Mouse (Mus musculus) hindbrain, embryonic 15.5 days (tissue): ENCODE measurements around the gene Cacna2d2. TPM values are rescaled to one million over a fixed set of nuclear protein-coding genes. Genes with fewer than 3 reads are reported as not detected.

Source experiments
- ATAC-seq: fragments of 200-750 bp; cut with Nextera tagmentation; 2 replicates; pipeline ENCODE4 v1.8.0; 2017; ENCODE audit warnings: low read depth, moderate number of reproducible peaks, moderate TSS enrichment; ENCODE audit not compliant: low FRiP score
- H3K27ac ChIP-seq: fragments of 300-500 bp; sonication (generic); replicated peaks from 2 replicates; pipeline ENCODE4 v1.5.1; 2015; ENCODE audit warnings: mild to moderate bottlenecking, inconsistent platforms
- H3K27me3 ChIP-seq: fragments of 300-500 bp; sonication (generic); 2 replicates; pipeline ENCODE4 v1.6.1; 2015; ENCODE audit warnings: control low read depth, inconsistent platforms
- H3K36me3 ChIP-seq: fragments of 300-500 bp; sonication (generic); 2 replicates; pipeline ENCODE4 v1.6.1; 2015; ENCODE audit warnings: control low read depth, inconsistent platforms
- H3K4me1 ChIP-seq: fragments of 300-500 bp; sonication (generic); replicated peaks from 2 replicates; pipeline ENCODE4 v1.6.1; 2015; ENCODE audit warnings: control low read depth, inconsistent platforms
- H3K4me2 ChIP-seq: fragments of 300-500 bp; sonication (generic); 2 replicates; pipeline ENCODE4 v1.6.1; 2015; ENCODE audit warnings: moderate library complexity, mild to moderate bottlenecking, inconsistent platforms
- H3K4me3 ChIP-seq: fragments of 300-500 bp; sonication (generic); 2 replicates; pipeline ENCODE4 v1.5.1; 2015; ENCODE audit warnings: mild to moderate bottlenecking, inconsistent platforms
- H3K9ac ChIP-seq: fragments of 300-500 bp; sonication (generic); 2 replicates; pipeline ENCODE4 v1.6.1; 2015; ENCODE audit warnings: inconsistent platforms
- H3K9me3 ChIP-seq: fragments of 300-500 bp; sonication (generic); 2 replicates; pipeline ENCODE4 v1.6.1; 2016; ENCODE audit warnings: control low read depth, inconsistent platforms
- WGBS: fragments of 180-500 bp; shearing (Covaris S2); methylation state at CpG from one replicate; pipeline ENCODE4 v1.1.7; 2015; 5-methylcytosine and 5-hydroxymethylcytosine counted together
- polyA plus RNA-seq: library from polyadenylated mRNA; unstranded; fragments of >200 nt; fragmentation: Nextera tagmentation; extraction: Ambion mirVana; gene quantifications from 2 replicates; pipeline ENCODE4 v1.2.1, GENCODE M21; 2015

The Cacna2d2 gene
- polyA plus RNA-seq, 1 experiment from 2014 or later: 10.7 TPM

GRCm38 (mm10) chr9:107534408-107535202 lies 135.2 kb downstream of the Cacna2d2 start:
- WGBS: 1% methylated on average over 40 of the region's 40 CpGs
- Histone ChIP-seq H3K4me1 (peaks cover 40% of the 10 kb centered on the region), H3K9me3 (no peaks in the 10 kb centered on the region), H3K4me3 (peak overlapping the region; percentile 80), H3K27me3 (no peaks in the 10 kb centered on the region), H3K27ac (peak overlapping the region; percentile 83), H3K9ac (peak overlapping the region; percentile 84), H3K4me2 (peak overlapping the region; percentile 99), H3K36me3 (peaks cover 23% of the 10 kb centered on the region)
- peak; percentile 2; the same call in 1 of the 2 replicates for ATAC-seq

GRCm38 (mm10) chr9:107538231-107538630 lies 138.8 kb downstream of the Cacna2d2 start:
- no peak for ATAC-seq
- no peaks in the 10 kb centered on the region for H3K9me3 ChIP-seq
- no peak overlapping the region for H3K9ac ChIP-seq
- H3K4me1 ChIP-seq: peaks cover 64% of the 10 kb centered on the region
- H3K27ac ChIP-seq: no peak overlapping the region
- no peak overlapping the region for H3K4me2 ChIP-seq
- peaks cover 29% of the 10 kb centered on the region for H3K36me3 ChIP-seq
- no peaks in the 10 kb centered on the region for H3K27me3 ChIP-seq
- 87% methylated on average over 7 of the region's 7 CpGs for WGBS
- H3K4me3 ChIP-seq: no peak overlapping the region

GRCm38 (mm10) chr9:107538711-107539110 lies 139.3 kb downstream of the Cacna2d2 start:
- no peak for ATAC-seq
- no peak overlapping the region for H3K4me2 ChIP-seq
- H3K9ac ChIP-seq: no peak overlapping the region
- peaks cover 61% of the 10 kb centered on the region for H3K4me1 ChIP-seq
- WGBS: 91% methylated on average over 3 of the region's 3 CpGs
- no peak overlapping the region for H3K27ac ChIP-seq
- H3K27me3 ChIP-seq: no peaks in the 10 kb centered on the region
- H3K36me3 ChIP-seq: peaks cover 32% of the 10 kb centered on the region
- H3K9me3 ChIP-seq: no peaks in the 10 kb centered on the region
- H3K4me3 ChIP-seq: no peak overlapping the region

- Histone ChIP-seq H3K36me3 (peaks cover 43% of the 10 kb centered on the region), H3K4me1 (peaks cover 59% of the 10 kb centered on the region), H3K9me3 (no peaks in the 10 kb centered on the region), H3K27ac (no peak overlapping the region), H3K9ac (no peak overlapping the region), H3K4me2 (0 out of 2 replicates have a peak overlapping the region, but pooled peaks have one; percentile 72), H3K4me3 (no peak overlapping the region), H3K27me3 (no peaks in the 10 kb centered on the region)
- ATAC-seq: no peak
- WGBS: 98% methylated on average over 8 of the region's 8 CpGs
Observed at GRCm38 (mm10) chr9:107539940-107540339, 140.5 kb downstream of the Cacna2d2 start.

- H3K36me3 ChIP-seq: peaks cover 46% of the 10 kb centered on the region
- H3K4me1 ChIP-seq: peaks cover 55% of the 10 kb centered on the region
- 0 out of 2 replicates have a peak overlapping the region, but pooled peaks have one; percentile 82 for H3K27ac ChIP-seq
- no peak for ATAC-seq
- peak overlapping the region; percentile 75 for H3K4me3 ChIP-seq
- no peaks in the 10 kb centered on the region for H3K27me3 ChIP-seq
- 67% methylated on average over 4 of the region's 4 CpGs for WGBS
- no peaks in the 10 kb centered on the region for H3K9me3 ChIP-seq
- H3K9ac ChIP-seq: no peak overlapping the region
- H3K4me2 ChIP-seq: peak overlapping the region; percentile 72
Observed at GRCm38 (mm10) chr9:107540420-107540819, 141.0 kb downstream of the Cacna2d2 start.

- Histone ChIP-seq H3K9ac (peak overlapping the region; percentile 63), H3K36me3 (peaks cover 46% of the 10 kb centered on the region), H3K4me2 (peak overlapping the region; percentile 72), H3K4me1 (peaks cover 49% of the 10 kb centered on the region), H3K9me3 (no peaks in the 10 kb centered on the region), H3K4me3 (peak overlapping the region; percentile 75), H3K27me3 (no peaks in the 10 kb centered on the region), H3K27ac (peak overlapping the region; percentile 82; the same call in 1 of the 2 replicates)
- 31% methylated on average over 10 of the region's 10 CpGs for WGBS
- ATAC-seq: no peak
Observed at GRCm38 (mm10) chr9:107541005-107541404, 141.6 kb downstream of the Cacna2d2 start.

GRCm38 (mm10) chr9:107541474-107542351 lies 142.3 kb downstream of the Cacna2d2 start, which contains the start of the genes Cyb561d2 and Nprl2:
TSS of gene Cyb561d2 (minus strand) at chr9:107542193.
TSS of gene Nprl2 (plus strand) at chr9:107542226.
- Histone ChIP-seq H3K9ac (peak within 1 kb of the TSS; percentile 63), H3K27ac (peak within 1 kb of the TSS; percentile 82), H3K36me3 (peaks cover 46% of the 10 kb centered on the region), H3K27me3 (no peaks in the 10 kb centered on the region), H3K4me3 (peak within 1 kb of the TSS; percentile 75), H3K4me2 (peak within 1 kb of the TSS; percentile 72), H3K9me3 (no peaks in the 10 kb centered on the region), H3K4me1 (peaks cover 46% of the 10 kb centered on the region)
- under 1% methylated on average over 46 of the region's 46 CpGs for WGBS
- ATAC-seq: peak; percentile 88

- no peaks in the 10 kb centered on the region for H3K27me3 ChIP-seq
- H3K4me1 ChIP-seq: peaks cover 46% of the 10 kb centered on the region
- WGBS: 2% methylated on average over 11 of the region's 11 CpGs
- peaks cover 46% of the 10 kb centered on the region for H3K36me3 ChIP-seq
- H3K27ac ChIP-seq: peak overlapping the region; percentile 82
- no peaks in the 10 kb centered on the region for H3K9me3 ChIP-seq
- H3K4me2 ChIP-seq: peak overlapping the region; percentile 72
- H3K4me3 ChIP-seq: peak overlapping the region; percentile 75
- H3K9ac ChIP-seq: peak overlapping the region; percentile 63
- 0 out of 2 replicates have a peak, but pooled peaks have one; percentile 23 for ATAC-seq
Observed at GRCm38 (mm10) chr9:107542352-107542686, 142.9 kb downstream of the Cacna2d2 start.

GRCm38 (mm10) chr9:107542721-107543120 lies 143.3 kb downstream of the Cacna2d2 start:
- H3K9ac ChIP-seq: peak overlapping the region; percentile 63; the same call in 1 of the 2 replicates
- WGBS: 50% methylated on average over 8 of the region's 8 CpGs
- no peaks in the 10 kb centered on the region for H3K9me3 ChIP-seq
- peaks cover 46% of the 10 kb centered on the region for H3K4me1 ChIP-seq
- H3K27ac ChIP-seq: no peak overlapping the region
- peak overlapping the region; percentile 72 for H3K4me2 ChIP-seq
- no peak for ATAC-seq
- peak overlapping the region; percentile 75 for H3K4me3 ChIP-seq
- H3K36me3 ChIP-seq: peaks cover 42% of the 10 kb centered on the region
- H3K27me3 ChIP-seq: no peaks in the 10 kb centered on the region

- Histone ChIP-seq H3K4me1 (peaks cover 41% of the 10 kb centered on the region), H3K27me3 (no peaks in the 10 kb centered on the region), H3K36me3 (peaks cover 36% of the 10 kb centered on the region), H3K27ac (no peak overlapping the region), H3K9me3 (no peaks in the 10 kb centered on the region), H3K4me2 (no peak overlapping the region; the same call in 1 of the 2 replicates), H3K4me3 (no peak overlapping the region), H3K9ac (no peak overlapping the region)
- ATAC-seq: no peak
- WGBS: 85% methylated on average over 11 of the region's 11 CpGs
Observed at GRCm38 (mm10) chr9:107543299-107543698, 143.9 kb downstream of the Cacna2d2 start.

GRCm38 (mm10) chr9:107544196-107544700 lies 144.8 kb downstream of the Cacna2d2 start:
- H3K4me2 ChIP-seq: no peak overlapping the region
- H3K9me3 ChIP-seq: no peaks in the 10 kb centered on the region
- no peak overlapping the region for H3K9ac ChIP-seq
- H3K4me1 ChIP-seq: peaks cover 41% of the 10 kb centered on the region
- no peak overlapping the region for H3K4me3 ChIP-seq
- H3K36me3 ChIP-seq: peaks cover 27% of the 10 kb centered on the region
- no peak for ATAC-seq
- no peak overlapping the region for H3K27ac ChIP-seq
- peaks cover 7% of the 10 kb centered on the region; the same call in 1 of the 2 replicates for H3K27me3 ChIP-seq
- 95% methylated on average over 17 of the region's 17 CpGs for WGBS
